Mouse (Mus musculus) intestine, postnatal 0 days (tissue): ENCODE measurements at regions not wholly inside any gene's neighbourhood (a gene's known extent, or its start where the extent isn't known, plus 50 kb on each side); places are given as distances from the start of the nearest gene placed in this dataset.

Experiments used
- ATAC-seq: fragments of 200-750 bp; cut with Nextera tagmentation; 2 replicates; pipeline ENCODE4 v1.8.0; 2017; ENCODE audit warnings: mild to moderate bottlenecking, moderate TSS enrichment, moderate library complexity
- H3K27ac ChIP-seq: fragments of 300-500 bp; sonication (generic); 2 replicates; pipeline ENCODE4 v1.5.1; 2014; ENCODE audit warnings: mild to moderate bottlenecking, low read depth, low read length, moderate library complexity
- H3K27me3 ChIP-seq: fragments of 300-500 bp; sonication (generic); replicated peaks from 2 replicates; pipeline ENCODE4 v1.6.1; 2014; ENCODE audit warnings: low read length, mixed read lengths; ENCODE audit not compliant: control insufficient read depth, insufficient read depth
- H3K36me3 ChIP-seq: fragments of 300-500 bp; sonication (generic); 2 replicates; pipeline ENCODE4 v1.6.1; 2014; ENCODE audit warnings: mild to moderate bottlenecking, moderate library complexity; ENCODE audit not compliant: control insufficient read depth, insufficient read depth
- H3K4me1 ChIP-seq: fragments of 300-500 bp; sonication (generic); replicated peaks from 2 replicates; pipeline ENCODE4 v1.6.1; 2014; ENCODE audit warnings: antibody characterized with exemption, low read length, mixed read lengths; ENCODE audit not compliant: control insufficient read depth, insufficient read depth
- H3K4me2 ChIP-seq: fragments of 300-500 bp; sonication (generic); replicated peaks from 2 replicates; pipeline ENCODE4 v1.6.1; 2014; ENCODE audit warnings: low read depth, mild to moderate bottlenecking, moderate library complexity
- H3K4me3 ChIP-seq: fragments of 300-500 bp; sonication (generic); 2 replicates; pipeline ENCODE4 v1.5.1; 2014; ENCODE audit warnings: low read depth, low read length
- H3K9ac ChIP-seq: fragments of 300-500 bp; sonication (generic); 2 replicates; pipeline ENCODE4 v1.6.1; 2014; ENCODE audit warnings: mild to moderate bottlenecking, low read depth, low read length
- H3K9me3 ChIP-seq: fragments of 300-500 bp; sonication (generic); 2 replicates; pipeline ENCODE4 v1.6.1; 2016; ENCODE audit warnings: mixed run types; ENCODE audit not compliant: control insufficient read depth
- CTCF ChIP-seq: sonication (generic); IDR thresholded peaks from 2 replicates; pipeline ENCODE4 v1.5.1; 2016; ENCODE audit warnings: low read depth, mild to moderate bottlenecking, control low read depth, antibody characterized with exemption, moderate library complexity
- WGBS: fragments of 180-500 bp; shearing (Covaris S2); extraction: QIAGEN DNeasy Blood & Tissue Kit; methylation state at CpG from one replicate; pipeline ENCODE4 v1.1.7; 2014; 5-methylcytosine and 5-hydroxymethylcytosine counted together

- no peak for ATAC-seq
- TF ChIP-seq CTCF: no peak
- H3K9me3 ChIP-seq: no peaks in the 10 kb centered on the region
- 67% methylated on average over 2 of the region's 2 CpGs for WGBS
- no peaks in the 10 kb centered on the region for H3K4me1 ChIP-seq
- no peak overlapping the region for H3K27ac ChIP-seq
- no peak overlapping the region for H3K4me3 ChIP-seq
- H3K4me2 ChIP-seq: no peak overlapping the region
- no peak overlapping the region for H3K9ac ChIP-seq
- no peaks in the 10 kb centered on the region for H3K27me3 ChIP-seq
- no peaks in the 10 kb centered on the region for H3K36me3 ChIP-seq
Observed at GRCm38 (mm10) chrX:167015602-167016001, 193.5 kb downstream of the Tmsb4x start.

GRCm38 (mm10) chrX:167014322-167014721 lies 194.8 kb downstream of the Tmsb4x start:
- no peak for ATAC-seq
- H3K4me1 ChIP-seq: no peaks in the 10 kb centered on the region
- H3K4me3 ChIP-seq: no peak overlapping the region
- H3K4me2 ChIP-seq: no peak overlapping the region
- H3K9me3 ChIP-seq: no peaks in the 10 kb centered on the region
- no peak overlapping the region for H3K27ac ChIP-seq
- no peak overlapping the region for H3K9ac ChIP-seq
- whole genome bisulfite sequencing: 61% methylated on average over 2 of the region's 2 CpGs
- TF ChIP-seq CTCF: no peak
- H3K27me3 ChIP-seq: no peaks in the 10 kb centered on the region
- H3K36me3 ChIP-seq: no peaks in the 10 kb centered on the region

GRCm38 (mm10) chrX:167012891-167013290 lies 196.2 kb downstream of the Tmsb4x start:
- no peak overlapping the region for H3K27ac ChIP-seq
- no peaks in the 10 kb centered on the region for H3K9me3 ChIP-seq
- H3K4me3 ChIP-seq: no peak overlapping the region
- H3K9ac ChIP-seq: no peak overlapping the region
- H3K4me1 ChIP-seq: no peaks in the 10 kb centered on the region
- H3K36me3 ChIP-seq: no peaks in the 10 kb centered on the region
- no peak overlapping the region for H3K4me2 ChIP-seq
- 43% methylated on average over 4 of the region's 4 CpGs for WGBS
- no peak for TF ChIP-seq CTCF
- ATAC-seq: peak; percentile 66
- no peaks in the 10 kb centered on the region for H3K27me3 ChIP-seq

- TF ChIP-seq CTCF: no peak
- no peak for ATAC-seq
- Histone ChIP-seq H3K4me3 (no peak overlapping the region), H3K4me2 (no peak overlapping the region), H3K9me3 (no peaks in the 10 kb centered on the region), H3K27ac (no peak overlapping the region), H3K4me1 (no peaks in the 10 kb centered on the region), H3K27me3 (no peaks in the 10 kb centered on the region), H3K9ac (no peak overlapping the region), H3K36me3 (no peaks in the 10 kb centered on the region)
- 37% methylated on average over 1 of the region's 1 CpGs for WGBS
Observed at GRCm38 (mm10) chrX:167011977-167012542, 197.1 kb downstream of the Tmsb4x start.

GRCm38 (mm10) chrX:166995855-166996254 lies 213.3 kb downstream of the Tmsb4x start:
- H3K9ac ChIP-seq: no peak overlapping the region
- H3K4me1 ChIP-seq: no peaks in the 10 kb centered on the region
- TF ChIP-seq CTCF: no peak
- H3K36me3 ChIP-seq: no peaks in the 10 kb centered on the region
- no peak overlapping the region for H3K4me3 ChIP-seq
- H3K27me3 ChIP-seq: no peaks in the 10 kb centered on the region
- H3K27ac ChIP-seq: no peak overlapping the region
- no peak overlapping the region for H3K4me2 ChIP-seq
- ATAC-seq: no peak
- H3K9me3 ChIP-seq: no peaks in the 10 kb centered on the region
- WGBS: 51% methylated on average over 4 of the region's 4 CpGs

GRCm38 (mm10) chrX:166981003-166981402 lies 228.1 kb downstream of the Tmsb4x start:
- Histone ChIP-seq H3K4me3 (no peak overlapping the region), H3K27ac (no peak overlapping the region), H3K4me1 (no peaks in the 10 kb centered on the region), H3K4me2 (no peak overlapping the region), H3K36me3 (no peaks in the 10 kb centered on the region), H3K9me3 (no peaks in the 10 kb centered on the region), H3K9ac (no peak overlapping the region), H3K27me3 (no peaks in the 10 kb centered on the region)
- ATAC-seq: no peak
- no peak for TF ChIP-seq CTCF
- WGBS: 66% methylated on average over 6 of the region's 6 CpGs

GRCm38 (mm10) chrX:166980504-166980903 lies 228.6 kb downstream of the Tmsb4x start:
- H3K4me2 ChIP-seq: no peak overlapping the region
- H3K4me3 ChIP-seq: no peak overlapping the region
- no peaks in the 10 kb centered on the region for H3K4me1 ChIP-seq
- TF ChIP-seq CTCF: no peak
- no peak overlapping the region for H3K27ac ChIP-seq
- ATAC-seq: no peak
- H3K9me3 ChIP-seq: no peaks in the 10 kb centered on the region
- H3K9ac ChIP-seq: no peak overlapping the region
- WGBS: 73% methylated on average over 4 of the region's 4 CpGs
- H3K27me3 ChIP-seq: no peaks in the 10 kb centered on the region
- no peaks in the 10 kb centered on the region for H3K36me3 ChIP-seq
